Mouse (Mus musculus) lung, adult 2 months (tissue): ENCODE results near the gene Hoxa11.

ENCODE experiments used
- CTCF ChIP-seq: fragments of 200-500 bp; IDR thresholded peaks from 2 replicates; pipeline ENCODE4 v1.5.1; 2011; ENCODE audit warnings: mild to moderate bottlenecking, low read length, control low read depth; ENCODE audit not compliant: insufficient read depth
- POLR2A ChIP-seq: fragments of 200-500 bp; IDR thresholded peaks from 2 replicates; pipeline ENCODE4 v1.6.1; 2011; ENCODE audit warnings: low read depth, mild to moderate bottlenecking, control low read depth, low read length, borderline replicate concordance; ENCODE audit errors: extremely low read depth

- TF ChIP-seq CTCF (no peak), POLR2A (no peak)
These were observed 20.6 kb downstream of the Hoxa11 start for GRCm38 (mm10) chr6:52224895-52225611.
